Mouse (Mus musculus) spleen, embryonic (tissue): ENCODE data around the gene Klhl13.

Source experiments
- CTCF ChIA-PET: fragments of 350-600 bp; sonication (Branson Sonifier 250); formaldehyde crosslinking; loops from one replicate; lab custom pipeline; 2022; lab: Charles Lee

The Klhl13 gene

DNA sequence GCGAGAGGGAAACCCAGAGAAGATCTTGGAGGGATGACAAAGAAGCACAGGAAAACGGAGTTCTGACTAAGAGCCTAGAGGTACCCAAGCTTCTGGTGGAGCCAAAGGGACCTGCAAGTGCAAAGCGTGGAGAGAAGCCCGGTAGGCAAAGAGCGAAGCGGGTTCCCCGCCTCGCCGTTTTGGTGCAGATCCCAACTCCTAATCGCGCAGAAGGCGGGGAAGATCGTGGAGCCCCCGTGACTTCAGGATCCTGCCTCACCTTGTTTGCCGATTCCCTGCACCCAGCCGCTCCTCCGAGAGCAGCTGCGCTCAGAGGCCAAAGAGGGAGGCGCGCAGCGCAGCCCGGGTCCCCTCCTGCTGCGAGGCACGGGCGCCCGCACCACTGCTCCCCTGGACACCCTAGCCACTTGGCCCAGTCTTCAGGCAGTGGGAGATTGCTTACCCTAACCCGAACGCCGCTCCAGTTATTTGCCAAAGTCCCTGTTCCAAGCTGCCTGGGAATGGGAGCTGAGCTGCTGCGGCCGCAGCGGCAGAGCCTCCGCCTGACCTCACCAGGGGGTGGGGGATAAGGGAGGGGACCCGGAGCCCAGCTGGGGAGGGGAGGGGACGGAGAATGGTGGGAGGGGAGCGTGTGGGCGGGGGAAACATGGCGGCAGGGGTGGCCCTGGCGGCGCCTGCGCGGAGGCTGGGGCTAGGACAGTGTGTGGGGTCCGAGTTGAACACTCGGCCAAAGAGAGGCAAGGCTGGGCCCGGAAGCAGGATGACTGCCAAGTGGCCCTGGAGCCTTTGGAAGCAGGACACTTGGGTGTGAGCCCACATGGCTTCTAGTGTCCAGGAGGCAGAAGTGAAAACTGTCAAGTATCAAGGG is at the start of gene Klhl13:
Gene Klhl13 (minus strand): TSS at position 569 of the 868 bp plus-strand sequence.
- CTCF ChIA-PET: no interaction called here

- CTCF ChIA-PET: no interaction called here
These were observed 44.6 kb upstream of the Klhl13 start for GRCm38 (mm10) chrX:23409296-23410149.

DNA sequence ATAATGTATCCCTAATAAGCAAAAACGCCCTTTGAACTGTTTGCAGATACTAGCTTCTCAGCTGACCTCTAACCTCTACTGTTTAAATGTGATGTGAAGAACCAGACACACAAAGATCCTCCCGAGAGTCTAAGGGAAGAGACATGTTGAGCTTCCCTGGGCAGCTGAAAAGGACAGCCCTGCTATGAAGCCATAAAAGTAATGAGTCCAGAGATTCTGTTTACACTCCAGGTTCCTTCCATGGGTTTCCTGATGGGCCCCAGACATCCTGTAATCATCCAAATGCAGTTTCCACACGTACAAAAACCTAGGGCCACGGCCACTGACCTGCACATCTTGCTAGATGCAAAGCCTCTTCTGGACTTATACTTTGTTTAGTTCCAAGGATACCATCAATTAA is 23.8 kb upstream of the Klhl13 start:
- CTCF ChIA-PET: no interaction called here

- CTCF ChIA-PET: no interaction called here
These were observed 1.4 kb downstream of the Klhl13 start for GRCm38 (mm10) chrX:23363441-23363840.

DNA sequence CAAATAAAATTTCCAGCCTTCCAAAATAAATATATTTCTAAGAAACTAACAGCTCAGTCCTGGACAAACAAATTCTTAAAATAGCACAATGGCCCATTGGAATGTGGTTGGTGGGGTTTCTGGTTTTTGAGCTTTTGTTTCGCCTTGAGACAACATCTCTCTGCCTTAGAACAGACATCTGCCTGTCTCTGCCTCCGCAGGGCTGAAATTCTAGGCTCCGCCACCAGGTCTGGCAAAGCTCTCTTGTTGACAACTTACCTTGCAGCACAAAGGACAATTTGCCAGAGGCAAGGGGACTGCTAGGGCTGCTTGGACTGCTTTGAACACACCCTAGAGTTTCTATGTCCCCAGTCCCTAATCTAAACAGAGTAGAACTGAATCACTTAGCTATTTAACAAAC is 4.4 kb downstream of the Klhl13 start:
- CTCF ChIA-PET: no interaction called here

DNA sequence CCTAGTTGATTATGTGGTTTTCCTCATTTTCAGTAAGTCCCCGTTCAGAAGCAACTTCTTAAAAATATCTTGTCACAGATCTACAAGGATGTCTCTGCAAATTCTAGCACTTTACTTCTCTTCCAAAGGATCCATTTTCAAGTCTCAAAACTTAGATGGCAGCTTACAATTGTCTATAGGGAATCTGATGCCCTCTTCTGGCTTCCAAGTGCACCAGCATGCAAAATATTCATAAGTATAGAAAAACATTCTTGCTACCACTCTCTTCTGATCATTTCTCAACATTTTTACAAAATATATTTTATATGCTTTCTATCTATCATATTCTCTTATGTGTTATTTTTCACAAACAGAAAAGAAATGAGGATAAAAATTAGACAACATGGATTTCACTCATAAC is 14.8 kb downstream of the Klhl13 start:
- CTCF ChIA-PET: no interaction called here

- CTCF ChIA-PET: no interaction called here
These were observed 36.8 kb downstream of the Klhl13 start for GRCm38 (mm10) chrX:23328116-23328515.

DNA sequence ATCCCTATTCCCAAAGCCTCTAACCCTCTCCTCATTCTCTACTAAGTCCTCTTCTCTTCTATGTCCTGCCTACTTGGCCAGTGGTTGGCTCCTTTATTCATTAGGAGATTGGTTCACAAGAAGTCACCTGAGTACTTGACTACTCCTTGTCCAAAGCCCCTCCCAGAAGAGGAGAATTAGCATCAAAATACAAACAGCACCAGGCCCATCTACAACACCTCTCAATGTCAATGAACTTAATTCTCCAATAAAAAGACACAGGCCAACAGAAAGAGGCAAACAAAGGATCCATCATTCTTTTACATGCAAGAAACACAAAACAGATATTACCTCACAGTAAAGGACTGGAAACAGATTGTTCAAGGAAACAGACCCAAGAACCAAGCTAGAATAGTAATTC is 46.0 kb downstream of the Klhl13 start:
- CTCF ChIA-PET: no interaction called here

- CTCF ChIA-PET: no interaction called here
These were observed 68.8 kb downstream of the Klhl13 start for GRCm38 (mm10) chrX:23295952-23296598.

- CTCF ChIA-PET: no interaction called here
These were observed 79.5 kb downstream of the Klhl13 start for GRCm38 (mm10) chrX:23285442-23285817.

- CTCF ChIA-PET: no interaction called here
These were observed 80.1 kb downstream of the Klhl13 start for GRCm38 (mm10) chrX:23284530-23285441.

- CTCF ChIA-PET: no interaction called here
These were observed 97.3 kb downstream of the Klhl13 start for GRCm38 (mm10) chrX:23267601-23268000.

DNA sequence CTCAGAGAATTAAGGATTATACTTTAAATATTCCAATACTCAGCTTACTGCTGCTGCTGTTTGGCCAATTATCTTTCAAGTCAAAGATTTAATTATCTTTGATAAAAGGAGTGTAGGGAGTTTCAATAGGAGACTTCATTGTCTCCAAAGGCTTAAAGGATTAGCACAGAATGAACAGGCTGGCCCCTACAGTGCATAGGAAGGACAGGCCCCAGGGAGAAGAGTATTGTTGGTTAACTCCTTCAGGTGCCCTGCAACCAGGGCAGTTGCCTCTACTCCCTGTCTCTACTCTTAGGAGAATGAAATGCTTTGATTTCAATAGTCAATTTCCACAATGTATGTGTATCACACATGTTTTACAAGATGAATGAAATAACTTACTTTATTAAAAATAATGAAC is 116.1 kb downstream of the Klhl13 start:
- CTCF ChIA-PET: no interaction called here
